Mouse (Mus musculus): ENCODE results near the gene Ptar1. TPM values are rescaled to one million over a fixed set of nuclear protein-coding genes. Genes with fewer than 3 reads are reported as not detected.

Gene Ptar1
- total and polyA plus RNA-seq, 3 experiments = 5.6 to 10.4 (median 7.1) TPM

- dilution Hi-C loops (cut with MboI; ENCODE audit: extremely low pct_ligation_motif_present, extremely low pct_unique_long_range_greater_than_20kb, low sequenced_read_pairs) = no loop called here
- peaks cover 25 to 78% of the 10 kb centered on the region in 2 experiments for H3K36me3 ChIP-seq (replicated peaks in 1 of 2; ENCODE audit: control insufficient read depth in 1 of 2, insufficient read depth in 1 of 2, low read length in 1 of 2)
- in situ Hi-C loops (cut with MboI; ENCODE audit: low pct_ligation_motif_present, low pct_unique_long_range_greater_than_20kb, low sequenced_read_pairs) = no loop called here
Measured at GRCm38 (mm10) chr19:23697861-23698260, 10.6 kb downstream of the Ptar1 start.

DNA sequence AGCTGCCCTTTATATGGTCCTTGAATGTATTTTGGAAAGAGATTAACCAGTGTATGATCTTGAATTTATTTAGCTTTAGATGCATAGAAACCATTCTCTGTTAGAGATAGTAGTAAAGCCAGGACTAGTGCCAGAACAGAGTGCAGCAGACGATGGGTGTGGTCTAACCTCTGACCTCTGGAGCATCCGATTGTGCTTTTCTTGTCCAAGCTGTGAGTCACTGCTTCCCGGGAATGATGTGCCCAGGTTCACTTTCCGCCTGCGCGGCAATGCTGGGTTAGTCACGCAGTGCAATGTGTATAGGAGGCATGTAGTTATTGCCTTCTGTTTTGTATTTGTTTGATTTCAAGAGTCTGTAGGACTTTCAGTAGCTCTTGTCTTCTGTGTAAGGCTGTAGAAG, 11.1 kb downstream of the Ptar1 start:
- Histone ChIP-seq H3K4me3 (replicated peaks in 1 of 3; ENCODE audit: low read depth in 2 of 3, low read length in 2 of 3, poor library complexity in 1 of 3) (no peak overlapping the region), H3K27me3 (replicated peaks) (no peaks in the 10 kb centered on the region), H3K27ac (ENCODE audit: insufficient read depth, low read depth) (no peak overlapping the region), H3K9ac (ENCODE audit: insufficient read depth, low read depth) (no peak overlapping the region), H3K36me3 (replicated peaks in 1 of 2; ENCODE audit: control insufficient read depth in 1 of 2, insufficient read depth in 1 of 2, low read length in 1 of 2) (peaks cover 26 to 81% of the 10 kb centered on the region in 2 experiments), H3K4me1 (ENCODE audit: control insufficient read depth in 1 of 2, insufficient read depth in 2 of 2) (peaks cover 0 to 27% of the 10 kb centered on the region in 2 experiments; a peak in 2 of 4 replicates), H3K79me2 (replicated peaks; ENCODE audit: control insufficient read depth, extremely low read depth, insufficient read depth, poor library complexity, severe bottlenecking) (no peaks in the 10 kb centered on the region), H3K9me3 (replicated peaks; ENCODE audit: low read length) (no peaks in the 10 kb centered on the region), H3K4me2 (ENCODE audit: insufficient read depth, low read depth, poor library complexity, severe bottlenecking) (no peak overlapping the region)
- TF ChIP-seq TCF12 (IDR thresholded peaks at IDR 0.05; ENCODE audit: low read depth, low read length) (no peak), NRF1 (IDR thresholded peaks at IDR 0.05; ENCODE audit: low read depth, low read length) (no peak), MEF2A (IDR thresholded peaks at IDR 0.05; ENCODE audit: borderline replicate concordance, low read depth, low read length) (no peak), ETS1 (conservative IDR thresholded peaks at IDR 0.05; ENCODE audit: low read depth, low read length) (no peak), NELFE (IDR thresholded peaks at IDR 0.05; ENCODE audit: low read depth, low read length) (no peak), POLR2A (IDR thresholded peaks at IDR 0.05; ENCODE audit: low read depth, low read length) (no peak), CTCF (conservative IDR thresholded peaks at IDR 0.05 in 1 of 2, IDR thresholded peaks at IDR 0.05 in 1 of 2; ENCODE audit: low read depth in 2 of 2, low read length in 2 of 2) (no peak), MXI1 (IDR thresholded peaks at IDR 0.05; ENCODE audit: low read depth, low read length) (no peak), USF2 (conservative IDR thresholded peaks at IDR 0.05; ENCODE audit: low read depth, low read length) (no peak), GABPA (IDR thresholded peaks at IDR 0.05; ENCODE audit: insufficient replicate concordance, low read depth, low read length) (no peak), MAFK (IDR thresholded peaks at IDR 0.05; ENCODE audit: insufficient replicate concordance, low read length) (no peak), KAT2A (IDR thresholded peaks at IDR 0.05; ENCODE audit: insufficient replicate concordance, low read length) (no peak), ZMIZ1 (IDR thresholded peaks at IDR 0.05; ENCODE audit: low read depth, low read length) (no peak)
- in situ Hi-C loops (cut with MboI; ENCODE audit: low pct_ligation_motif_present, low pct_unique_long_range_greater_than_20kb, low sequenced_read_pairs) (no loop called here), dilution Hi-C loops (cut with MboI; ENCODE audit: extremely low pct_ligation_motif_present, extremely low pct_unique_long_range_greater_than_20kb, low sequenced_read_pairs) (no loop called here)
- DNase-seq (ENCODE audit: extremely low read depth) = no peak

More at GRCm38 (mm10) chr19:23697861-23698260, 10.6 kb downstream of the Ptar1 start:
- Histone ChIP-seq H3K79me2 (replicated peaks; ENCODE audit: control insufficient read depth, extremely low read depth, insufficient read depth, poor library complexity, severe bottlenecking) (no peaks in the 10 kb centered on the region), H3K4me2 (ENCODE audit: insufficient read depth, low read depth, poor library complexity, severe bottlenecking) (no peak overlapping the region), H3K27ac (ENCODE audit: insufficient read depth, low read depth) (no peak overlapping the region), H3K9ac (ENCODE audit: insufficient read depth, low read depth) (no peak overlapping the region), H3K4me1 (ENCODE audit: control insufficient read depth in 1 of 2, insufficient read depth in 2 of 2) (peaks cover 0 to 28% of the 10 kb centered on the region in 2 experiments; a peak in 2 of 4 replicates), H3K4me3 (replicated peaks in 1 of 3; ENCODE audit: low read depth in 2 of 3, low read length in 2 of 3, poor library complexity in 1 of 3) (no peak overlapping the region), H3K9me3 (replicated peaks; ENCODE audit: low read length) (no peaks in the 10 kb centered on the region), H3K27me3 (replicated peaks) (no peaks in the 10 kb centered on the region)
- TF ChIP-seq MXI1 (IDR thresholded peaks at IDR 0.05; ENCODE audit: low read depth, low read length) (no peak), ZC3H11A (IDR thresholded peaks at IDR 0.05; ENCODE audit: low read depth, low read length) (no peak), ETS1 (conservative IDR thresholded peaks at IDR 0.05; ENCODE audit: low read depth, low read length) (no peak), USF2 (conservative IDR thresholded peaks at IDR 0.05; ENCODE audit: low read depth, low read length) (no peak), ELF1 (IDR thresholded peaks at IDR 0.05; ENCODE audit: low read depth, low read length) (no peak), ZNF384 (IDR thresholded peaks at IDR 0.05; ENCODE audit: low read depth, low read length) (no peak), UBTF (IDR thresholded peaks at IDR 0.05; ENCODE audit: low read depth, low read length) (no peak), CHD1 (IDR thresholded peaks at IDR 0.05; ENCODE audit: low read depth, low read length) (no peak), EP300 (IDR thresholded peaks at IDR 0.05; ENCODE audit: low read length) (no peak), NELFE (IDR thresholded peaks at IDR 0.05; ENCODE audit: low read depth, low read length) (no peak), TBP (conservative IDR thresholded peaks at IDR 0.05; ENCODE audit: low read depth, low read length) (no peak), POLR2A (IDR thresholded peaks at IDR 0.05; ENCODE audit: low read depth, low read length) (no peak), JUND (conservative IDR thresholded peaks at IDR 0.05; ENCODE audit: low read depth, low read length) (no peak), GABPA (IDR thresholded peaks at IDR 0.05; ENCODE audit: insufficient replicate concordance, low read depth, low read length) (no peak), SIN3A (IDR thresholded peaks at IDR 0.05; ENCODE audit: low read length) (no peak), CTCF (conservative IDR thresholded peaks at IDR 0.05 in 1 of 2, IDR thresholded peaks at IDR 0.05 in 1 of 2; ENCODE audit: low read depth in 2 of 2, low read length in 2 of 2) (no peak), BHLHE40 (IDR thresholded peaks at IDR 0.05; ENCODE audit: low read depth, low read length) (no peak), MAX (IDR thresholded peaks at IDR 0.05; ENCODE audit: low read length) (no peak)
- no peak for DNase-seq (ENCODE audit: extremely low read depth)

All from CH12.LX (cell line).